ENCODE assay signal across 8 mouse cellular contexts in the genomic region with DNA sequence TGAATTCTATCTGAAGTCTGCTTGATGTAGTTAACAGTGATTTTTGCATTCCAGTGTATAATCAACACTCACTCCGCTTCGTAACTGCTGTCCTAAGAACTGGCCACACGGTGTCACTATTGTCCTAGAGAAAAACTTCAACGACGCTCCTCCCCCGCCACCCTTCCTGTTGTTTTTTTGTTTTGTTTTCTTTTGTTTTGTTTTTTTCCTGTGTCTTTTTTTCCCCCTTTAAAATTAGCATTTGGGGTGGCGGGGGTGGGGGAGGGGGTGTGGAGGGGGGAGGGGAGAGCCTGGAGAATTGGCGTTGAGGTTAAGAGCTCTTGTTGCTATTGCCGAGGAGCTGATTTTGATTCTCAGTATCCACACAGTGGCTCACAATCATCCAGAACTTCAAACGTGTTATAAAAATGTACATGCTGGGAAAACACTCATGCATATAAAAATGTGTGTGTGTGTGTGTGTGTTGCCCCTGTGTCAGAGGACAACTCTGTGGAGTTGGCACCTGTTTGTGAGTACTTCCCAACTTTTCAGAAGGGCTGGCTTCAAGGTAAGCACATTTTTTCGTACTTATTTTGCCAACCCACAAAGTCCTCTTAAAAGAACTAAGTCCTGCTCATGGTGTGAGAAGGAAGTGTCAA. TPM values are rescaled to one million over a fixed set of nuclear protein-coding genes. Genes with fewer than 3 reads are reported as not detected.
A peak's percentile ranks its signal among the peaks of the same experiment; 100 is the strongest.
DNase-seq lines count a peak whose midpoint lies in the region; ATAC-seq lines count a peak whose summit lies in the region.

No protein-coding gene starts in this region.

- H3K36me3 ChIP-seq in heart, embryonic 14.5 days (ENCODE audit: control insufficient read depth, insufficient read depth, low read length), result no peaks in the 10 kb centered on the region
- no peaks in the 10 kb centered on the region for H3K36me3 ChIP-seq in lung, embryonic 16.5 days (ENCODE audit: control insufficient read depth, insufficient read depth, low read length)

- ATAC-seq in cerebellum, adult (ENCODE audit: insufficient number of reproducible peaks, low FRiP score, low TSS enrichment), result peak; percentile 76
- ATAC-seq in heart, embryonic 14.5 days (ENCODE audit: insufficient number of reproducible peaks, insufficient read depth, low FRiP score, low read depth), result no peak
- ATAC-seq in lung, embryonic 16.5 days (ENCODE audit: low read depth), result peak; percentile 29; the same call in 1 of the 2 replicates

- H3K4me3 ChIP-seq in heart, embryonic 14.5 days (ENCODE audit: control insufficient read depth in 1 of 2, insufficient read depth in 1 of 2, low read depth in 1 of 2, low read length in 2 of 2), result peak overlapping the region in 1 of 2 experiments; percentile 46; a peak in 2 of 4 replicates
- H3K4me3 ChIP-seq in lung, embryonic 16.5 days (ENCODE audit: low read length), result peak overlapping the region; percentile 44

- no peak for DNase-seq in cerebellum, adult 11-12 months
- DNase-seq in ZHBTc4 (ENCODE audit: low read depth, low spot score), result peak; percentile 84
- DNase-seq in embryo, embryonic 11 days, result peak; percentile 78
- DNase-seq in kidney, postnatal 10 days, result peak; percentile 72
- DNase-seq in retina, adult 2 months (ENCODE audit: low read depth, low spot score), result peak; percentile 62

- WGBS in heart, embryonic 14.5 days, result 8% methylated on average over 11 of the region's 11 CpGs
- 7% methylated on average over 11 of the region's 11 CpGs for WGBS in lung, embryonic 16.5 days

- peak overlapping the region; percentile 55 for H3K4me2 ChIP-seq in heart, embryonic 14.5 days (ENCODE audit: low read length)
- H3K4me2 ChIP-seq in lung, embryonic 16.5 days (ENCODE audit: low read depth, low read length), result peak overlapping the region; percentile 37

- peak overlapping the region; percentile 67 for H3K9ac ChIP-seq in heart, embryonic 14.5 days (ENCODE audit: low read length)
- H3K9ac ChIP-seq in lung, embryonic 16.5 days (ENCODE audit: low read length), result peak overlapping the region; percentile 27; the same call in 1 of the 2 replicates

- H3K27ac ChIP-seq in heart, embryonic 14.5 days (replicated peaks in 1 of 2; ENCODE audit: control insufficient read depth in 1 of 2, insufficient read depth in 1 of 2, low read depth in 2 of 2, low read length in 2 of 2), result no peak overlapping the region
- H3K27ac ChIP-seq in lung, embryonic 16.5 days (ENCODE audit: low read length), result no peak overlapping the region

- no peaks in the 10 kb centered on the region for H3K27me3 ChIP-seq in heart, embryonic 14.5 days (ENCODE audit: control insufficient read depth, insufficient read depth, low read length)
- no peaks in the 10 kb centered on the region for H3K27me3 ChIP-seq in lung, embryonic 16.5 days (ENCODE audit: control insufficient read depth, insufficient read depth, low read depth, low read length)

- no peaks in the 10 kb centered on the region; a peak in 1 of 4 replicates for H3K4me1 ChIP-seq in heart, embryonic 14.5 days (ENCODE audit: control insufficient read depth in 2 of 2, insufficient read depth in 2 of 2, low read length in 2 of 2)
- H3K4me1 ChIP-seq in lung, embryonic 16.5 days (replicated peaks; ENCODE audit: control insufficient read depth, insufficient read depth, low read length), result 0 out of 2 replicates have a peak, but pooled peaks cover 5% of the 10 kb centered on the region

- no peaks in the 10 kb centered on the region for H3K9me3 ChIP-seq in heart, embryonic 14.5 days (ENCODE audit: control insufficient read depth, low read length)
- H3K9me3 ChIP-seq in lung, embryonic 16.5 days (ENCODE audit: control insufficient read depth, low read length), result no peaks in the 10 kb centered on the region

RNA-seq across cellular contexts. Expression of a gene that starts 11.8 kb away (rescaled TPM):
- 10.7 and 12.1 TPM in 2 replicates for polyA plus RNA-seq in heart, embryonic 14.5 days (2014; fragmentation: Nextera tagmentation; extraction: Ambion mirVana)
- 18.3 and 19.7 TPM in 2 replicates for polyA plus RNA-seq in lung, embryonic 16.5 days (2015; fragmentation: Nextera tagmentation; extraction: Ambion mirVana)

RNA-seq across cellular contexts. Expression of a gene that starts 34.7 kb away (rescaled TPM):
- polyA plus RNA-seq in heart, embryonic 14.5 days (2014; fragmentation: Nextera tagmentation; extraction: Ambion mirVana), result 23.2 and 28.0 TPM in 2 replicates
- 1.8 and 2.9 TPM in 2 replicates for polyA plus RNA-seq in lung, embryonic 16.5 days (2015; fragmentation: Nextera tagmentation; extraction: Ambion mirVana)

RNA-seq across cellular contexts. Expression of a gene that starts 49.3 kb away (rescaled TPM):
- polyA plus RNA-seq in heart, embryonic 14.5 days (2014; fragmentation: Nextera tagmentation; extraction: Ambion mirVana), result 0.85 and 1.00 TPM in 2 replicates
- polyA plus RNA-seq in lung, embryonic 16.5 days (2015; fragmentation: Nextera tagmentation; extraction: Ambion mirVana), result 0.29 and 0.39 TPM in 2 replicates
